Mouse (Mus musculus): ENCODE data around the gene Gm10801. TPM values are rescaled to one million over a fixed set of nuclear protein-coding genes. Genes with fewer than 3 reads are reported as not detected.

Gm10801 gene
- 29.3 TPM for polyA plus RNA-seq (2017; shearing (Covaris generic))

DNA sequence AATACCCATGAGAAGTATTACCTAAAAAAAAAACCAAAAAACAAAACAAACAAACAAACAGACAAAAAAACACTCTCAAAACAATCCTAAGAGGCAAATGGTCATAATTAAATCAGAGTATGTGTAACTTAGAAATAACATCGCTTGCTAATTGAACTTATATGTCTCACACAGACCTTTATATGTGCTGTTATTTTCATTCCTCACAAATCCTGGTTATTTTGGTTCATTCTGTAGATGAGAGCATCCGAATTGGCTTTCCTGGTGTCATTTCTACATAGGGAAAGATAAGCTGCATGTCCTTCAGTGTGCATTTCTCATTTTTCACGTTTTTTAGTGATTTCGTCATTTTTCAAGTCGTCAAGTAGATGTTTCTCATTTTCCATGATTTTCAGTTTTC, at the start of gene Gm10801:
Gene Gm10801 (plus strand): TSS at position 301 of the 400 bp plus-strand sequence.

DNA sequence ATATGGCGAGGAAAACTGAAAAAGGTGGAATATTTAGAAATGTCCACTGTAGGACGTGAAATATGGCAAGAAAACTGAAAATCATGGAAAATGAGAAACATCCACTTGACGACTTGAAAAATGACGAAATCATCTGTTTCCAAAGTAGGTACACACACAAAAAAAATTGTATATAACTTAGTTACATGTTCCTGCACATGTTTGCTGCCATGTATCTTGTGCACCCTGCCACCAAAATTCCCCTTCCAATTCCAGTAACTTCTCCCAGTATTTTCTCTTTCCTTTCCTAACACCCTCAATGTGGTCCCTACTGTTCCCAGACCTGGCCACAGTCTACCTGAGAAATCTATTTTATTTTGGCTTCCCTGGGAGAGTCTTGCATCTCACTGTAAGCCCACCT, 5.2 kb downstream of the Gm10801 start, which contains the start of gene Gm10800:
Gene Gm10800 (minus strand): TSS at position 101 of the 400 bp plus-strand sequence.

Other genes starting within 250 kb of the Gm10801 start
- 121 TPM for gene Gm10800, start 5.1 kb downstream of the Gm10801 start, polyA plus RNA-seq (2017; shearing (Covaris generic))